Mouse (Mus musculus): ENCODE measurements at regions not wholly inside any gene's neighbourhood (a gene's known extent, or its start where the extent isn't known, plus 50 kb on each side); places are given as distances from the start of the nearest gene placed in this dataset.

DNA sequence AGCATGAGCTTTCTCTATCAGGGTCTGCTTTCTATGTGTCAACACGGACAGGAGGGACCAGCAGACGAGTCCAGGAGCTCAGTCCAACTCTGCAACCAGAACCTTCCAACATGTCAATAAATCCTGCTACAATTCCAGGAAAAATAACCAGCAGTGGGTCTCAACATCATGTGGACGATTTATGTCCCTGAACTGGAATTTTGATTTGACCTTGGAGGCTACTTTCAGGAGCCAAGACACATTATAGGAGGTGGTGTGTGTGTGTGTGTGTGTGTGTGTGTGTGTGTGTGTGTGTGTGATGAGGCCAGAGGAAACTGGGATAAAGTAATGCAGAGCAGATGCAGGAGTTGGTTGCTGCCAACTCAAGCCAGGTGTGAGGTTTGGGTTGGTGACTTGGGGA is 107.8 kb downstream of the Edn3 start:
- H3K27ac ChIP-seq: no peak overlapping the region
- DNase-seq: no peak
- intact Hi-C loops (cut with DNase I): no loop called here
- H3K4me3 ChIP-seq: no peak overlapping the region
- TF ChIP-seq CTCF (IDR thresholded peaks at IDR 0.05): no peak

DNA sequence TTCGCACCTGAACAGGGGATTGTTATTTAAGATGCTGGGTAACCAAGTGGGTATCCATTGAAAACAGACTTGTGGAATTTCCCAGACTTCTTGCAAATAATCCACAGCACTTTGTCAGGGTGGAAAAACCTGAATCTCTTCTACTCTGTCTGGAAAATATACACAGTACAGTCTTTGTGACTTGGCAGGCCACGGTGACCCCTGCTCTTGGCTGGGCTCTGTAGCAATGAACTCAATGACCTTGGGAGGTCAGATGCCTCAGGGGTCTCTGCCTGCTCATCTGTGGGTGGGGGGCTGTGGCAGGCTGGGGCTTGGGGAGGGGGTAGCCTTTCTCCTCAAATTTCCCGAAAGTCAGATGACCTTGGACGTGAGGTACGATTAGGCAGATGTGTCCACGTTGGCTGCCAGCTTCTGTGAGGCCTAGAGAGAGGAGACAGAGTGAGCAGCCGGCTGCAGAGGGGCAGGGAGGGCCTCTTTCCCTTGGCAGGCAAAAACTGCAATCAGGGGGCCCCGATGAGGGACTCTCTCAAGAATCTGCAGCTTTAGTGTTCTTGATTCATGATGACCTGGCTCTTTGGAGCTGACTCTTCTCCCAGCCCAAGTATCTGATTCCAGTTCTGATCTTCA is 108.4 kb downstream of the Edn3 start:
- intact Hi-C loops (cut with DNase I): no loop called here
- DNase-seq: peak; percentile 25
- H3K27ac ChIP-seq: 0 out of 2 replicates have a peak overlapping the region, but pooled peaks have one; percentile 16
- no peak overlapping the region for H3K4me3 ChIP-seq
- TF ChIP-seq CTCF (IDR thresholded peaks at IDR 0.05): no peak

DNA sequence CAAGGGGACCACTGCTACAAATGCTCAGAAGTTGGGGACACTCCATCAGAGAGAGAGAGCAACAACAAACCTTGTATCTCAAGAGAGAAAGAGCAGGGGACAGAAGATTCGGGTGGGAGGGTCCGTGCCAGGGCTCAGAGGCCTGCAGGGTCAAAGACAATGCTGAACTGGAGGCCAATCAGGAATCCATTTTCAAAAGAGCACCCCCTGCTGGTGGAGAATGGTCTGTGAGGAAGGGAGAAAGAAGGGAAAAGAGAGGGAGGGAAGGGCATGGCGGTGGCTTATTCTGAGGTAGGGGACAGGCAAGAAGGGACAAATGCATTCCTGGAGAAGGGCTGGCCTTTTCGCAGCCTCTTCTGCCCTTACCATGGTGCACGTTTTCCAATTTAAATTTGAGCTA is 109.9 kb downstream of the Edn3 start:
- no peak for DNase-seq
- peak; percentile 43 for TF ChIP-seq CTCF (IDR thresholded peaks at IDR 0.05)
- Histone ChIP-seq H3K27ac (no peak overlapping the region), H3K4me3 (no peak overlapping the region)
- intact Hi-C loops (cut with DNase I): no loop called here

DNA sequence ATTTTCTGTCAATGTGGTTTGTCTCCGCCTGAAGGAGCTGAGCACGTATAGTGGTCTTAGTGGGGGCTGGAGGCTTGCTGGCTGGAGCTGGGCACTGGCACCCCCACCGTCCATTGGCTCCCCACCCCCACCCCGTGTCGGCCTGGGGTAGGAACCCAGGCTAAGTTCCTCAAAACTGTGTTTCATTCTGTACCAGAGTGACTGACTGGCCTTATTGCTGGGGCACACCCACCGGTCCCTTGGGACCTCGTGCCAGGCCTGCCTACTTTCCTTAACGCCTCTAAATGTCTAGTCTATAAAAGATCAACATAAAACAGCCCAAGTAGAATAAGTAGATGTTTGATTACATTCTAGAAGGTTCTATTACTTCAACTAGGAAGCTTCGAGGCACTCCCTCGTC is 110.8 kb downstream of the Edn3 start:
- no peak overlapping the region for H3K27ac ChIP-seq
- intact Hi-C loops (cut with DNase I): no loop called here
- no peak overlapping the region for H3K4me3 ChIP-seq
- no peak for TF ChIP-seq CTCF (IDR thresholded peaks at IDR 0.05)
- no peak for DNase-seq

DNA sequence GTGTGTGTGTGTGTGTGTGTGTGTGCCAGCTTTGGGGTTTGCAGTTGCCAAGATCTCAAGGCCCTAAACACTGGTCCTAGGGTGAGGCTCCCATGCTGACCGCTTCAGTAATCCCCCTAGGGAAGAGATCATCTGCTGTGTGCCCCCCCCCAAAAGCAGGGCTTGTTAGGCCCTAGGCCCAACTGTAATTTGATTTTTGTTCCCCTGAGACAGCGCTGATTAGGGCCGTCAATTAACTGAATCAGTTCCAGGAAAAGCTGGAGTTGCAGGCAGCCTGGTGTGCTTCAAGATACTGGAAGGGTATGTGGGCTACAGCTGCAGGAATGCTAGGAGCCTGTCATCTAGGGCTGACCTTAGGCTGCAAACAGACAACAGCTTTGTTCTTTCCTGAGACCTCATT is 111.4 kb downstream of the Edn3 start:
- Histone ChIP-seq H3K4me3 (no peak overlapping the region), H3K27ac (no peak overlapping the region)
- TF ChIP-seq CTCF (IDR thresholded peaks at IDR 0.05): no peak
- intact Hi-C loops (cut with DNase I): no loop called here
- no peak for DNase-seq

DNA sequence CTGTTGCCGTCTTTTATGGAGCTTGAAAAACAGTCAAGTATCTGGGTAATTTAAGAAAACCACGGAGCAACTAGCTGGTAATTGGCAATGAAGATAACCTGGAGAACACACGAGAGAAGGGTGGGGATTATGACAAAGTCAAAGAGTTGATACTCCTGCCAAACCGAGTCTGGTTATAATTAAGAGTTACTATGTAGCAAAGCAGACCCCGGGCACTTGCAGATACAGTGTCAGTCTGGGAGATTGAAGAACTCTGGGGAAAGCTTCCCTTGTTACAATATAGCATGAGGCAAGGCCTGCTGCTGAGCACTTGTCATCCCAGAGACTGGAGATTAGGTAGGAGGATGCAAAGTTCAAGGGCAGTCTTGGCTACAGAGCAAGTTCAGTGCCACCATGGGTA is 116.5 kb downstream of the Edn3 start:
- no peak for TF ChIP-seq CTCF (IDR thresholded peaks at IDR 0.05)
- intact Hi-C loops (cut with DNase I): no loop called here
- H3K4me3 ChIP-seq: no peak overlapping the region

DNA sequence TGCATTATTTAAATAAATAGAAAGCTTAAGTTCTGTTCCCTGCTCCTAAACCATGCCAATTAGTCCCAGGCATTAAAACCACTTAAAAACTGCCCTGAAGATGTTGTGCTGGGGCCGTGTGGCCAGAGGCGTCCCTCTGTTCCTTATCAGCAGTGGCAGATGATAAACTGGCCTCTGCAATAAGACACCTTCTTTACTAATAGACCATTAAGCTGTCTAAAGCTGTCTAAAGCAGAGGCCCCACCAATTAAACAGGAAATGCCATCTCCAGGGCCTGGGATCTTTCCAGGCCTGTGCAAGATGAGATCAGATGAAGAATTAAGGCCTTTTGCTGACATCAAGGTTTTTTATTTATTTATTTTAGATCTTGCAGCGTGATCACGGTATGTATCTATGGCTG is 118.6 kb downstream of the Edn3 start:
- intact Hi-C loops (cut with DNase I): no loop called here
- no peak overlapping the region for H3K4me3 ChIP-seq

More for the DNA sequence above, 116.5 kb downstream of the Edn3 start:
- no peak for DNase-seq
- no peak overlapping the region for H3K27ac ChIP-seq

DNA sequence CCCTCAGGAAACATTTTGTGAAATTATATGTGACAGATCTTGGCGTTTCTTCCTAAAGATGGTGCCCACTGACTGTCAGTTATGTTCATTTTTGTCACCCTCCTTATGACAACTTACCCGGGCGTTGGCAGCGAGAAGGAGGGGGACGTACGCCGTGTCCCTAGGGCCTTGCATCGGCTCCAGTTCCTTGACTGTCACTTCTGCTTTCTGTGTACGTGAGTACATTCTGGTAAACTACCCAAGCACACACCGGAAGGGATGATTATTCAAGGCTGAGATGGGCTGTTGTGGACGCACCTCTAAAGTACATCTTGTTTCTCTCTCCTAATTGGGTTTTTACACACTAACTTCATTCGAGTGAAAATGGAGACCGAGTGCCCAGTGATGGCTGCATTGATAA is 120.2 kb downstream of the Edn3 start:
- TF ChIP-seq CTCF (IDR thresholded peaks at IDR 0.05): no peak
- intact Hi-C loops (cut with DNase I): no loop called here
- no peak for DNase-seq
- H3K27ac ChIP-seq: no peak overlapping the region
- H3K4me3 ChIP-seq: no peak overlapping the region

More for the DNA sequence above, 118.6 kb downstream of the Edn3 start:
- no peak for TF ChIP-seq CTCF (IDR thresholded peaks at IDR 0.05)
- no peak overlapping the region for H3K27ac ChIP-seq
- DNase-seq: no peak

DNA sequence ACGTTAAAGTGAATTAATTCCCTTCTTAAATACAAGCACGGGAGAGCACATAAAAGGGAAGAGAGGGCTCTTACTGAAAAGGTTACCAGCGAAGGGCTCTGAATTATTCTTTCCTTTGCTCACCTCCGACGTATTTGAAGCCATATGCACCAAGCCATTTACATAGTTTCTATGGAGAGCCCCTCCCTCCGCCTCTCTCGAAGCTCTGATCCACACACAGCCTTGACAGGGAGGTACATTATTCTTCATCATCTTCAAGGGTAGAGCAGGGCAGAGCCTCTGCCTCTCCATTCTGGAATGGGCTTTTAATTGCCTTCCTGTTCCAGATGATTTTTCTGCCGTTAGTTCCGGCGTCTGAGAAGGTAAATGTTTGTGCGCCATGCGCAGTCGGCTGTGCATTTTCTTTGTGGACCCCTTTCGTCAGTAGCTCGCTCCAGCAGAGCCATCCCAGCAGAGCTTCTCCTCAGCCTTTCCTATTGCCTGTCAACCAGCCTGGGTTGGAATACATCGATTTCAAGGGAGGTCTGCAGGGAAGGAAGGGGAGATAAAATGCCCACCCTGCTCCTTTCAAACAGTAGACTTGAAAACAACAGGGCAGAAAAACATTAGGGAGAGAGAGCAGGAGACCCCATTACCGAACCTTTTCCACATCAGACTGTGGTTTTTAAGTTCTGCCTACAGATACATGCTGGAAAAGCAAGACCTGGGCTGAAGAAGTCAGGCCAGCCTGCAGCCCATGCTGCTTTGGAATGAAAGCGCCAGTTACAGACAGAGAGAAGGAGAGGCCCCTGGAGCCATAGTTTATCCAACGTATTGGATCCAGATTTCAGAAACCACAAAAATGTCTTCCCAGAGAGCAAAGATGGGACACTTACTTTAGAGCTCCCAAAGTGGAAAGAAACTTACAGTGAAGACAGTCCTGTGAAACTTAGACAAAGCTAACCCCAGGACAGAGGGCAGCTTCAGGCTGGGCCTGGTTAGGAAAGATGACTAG is 124.1 kb downstream of the Edn3 start:
- Histone ChIP-seq H3K27ac (no peak overlapping the region), H3K4me3 (no peak overlapping the region)
- intact Hi-C loops (cut with DNase I): no loop called here
- no peak for TF ChIP-seq CTCF (IDR thresholded peaks at IDR 0.05)
- no peak for DNase-seq

DNA sequence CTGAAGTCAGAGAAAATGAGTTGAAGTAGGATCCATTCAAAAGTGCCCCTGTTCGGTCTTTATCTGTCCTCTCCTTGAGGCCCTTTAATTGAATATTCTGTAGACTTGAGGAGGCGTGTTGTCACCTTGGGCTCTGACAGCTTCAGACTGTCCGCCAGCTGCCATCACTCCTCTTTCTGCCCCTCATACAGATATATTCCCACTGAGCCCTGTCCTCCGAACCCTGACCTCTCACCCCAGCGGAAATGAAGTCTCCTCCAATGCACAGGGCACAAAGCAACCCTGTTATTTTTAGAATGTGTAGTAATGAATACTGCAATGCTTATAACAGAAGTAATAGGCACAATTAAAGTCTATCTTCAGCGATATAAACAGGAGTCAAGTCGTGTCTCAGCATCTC is 117.4 kb upstream of the Gm14444 start:
- Histone ChIP-seq H3K27ac (no peak overlapping the region), H3K4me3 (no peak overlapping the region)
- no peak for DNase-seq
- intact Hi-C loops (cut with DNase I): no loop called here
- no peak for TF ChIP-seq CTCF (IDR thresholded peaks at IDR 0.05)

DNA sequence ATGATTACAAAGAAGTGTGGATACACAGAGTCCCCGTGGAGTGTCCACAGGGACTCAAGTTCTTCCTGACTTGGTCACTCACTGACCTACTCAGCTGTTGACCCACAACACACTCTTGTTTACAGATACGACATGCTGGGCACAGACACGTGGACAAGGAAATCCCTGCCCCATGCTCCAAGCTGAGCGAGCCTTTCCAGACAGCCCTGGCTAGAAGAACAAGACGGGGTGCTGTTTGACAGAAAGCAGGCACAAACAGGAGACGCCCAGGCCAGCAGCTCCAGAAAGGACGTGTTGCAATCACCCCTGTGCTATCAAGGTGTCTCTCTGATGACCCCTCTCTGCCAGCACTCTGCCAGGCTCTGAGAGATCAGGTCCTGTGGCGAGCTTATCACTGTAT is 112.6 kb upstream of the Gm14444 start:
- no peak for TF ChIP-seq CTCF (IDR thresholded peaks at IDR 0.05)
- DNase-seq: peak; percentile 25
- intact Hi-C loops (cut with DNase I): no loop called here

DNA sequence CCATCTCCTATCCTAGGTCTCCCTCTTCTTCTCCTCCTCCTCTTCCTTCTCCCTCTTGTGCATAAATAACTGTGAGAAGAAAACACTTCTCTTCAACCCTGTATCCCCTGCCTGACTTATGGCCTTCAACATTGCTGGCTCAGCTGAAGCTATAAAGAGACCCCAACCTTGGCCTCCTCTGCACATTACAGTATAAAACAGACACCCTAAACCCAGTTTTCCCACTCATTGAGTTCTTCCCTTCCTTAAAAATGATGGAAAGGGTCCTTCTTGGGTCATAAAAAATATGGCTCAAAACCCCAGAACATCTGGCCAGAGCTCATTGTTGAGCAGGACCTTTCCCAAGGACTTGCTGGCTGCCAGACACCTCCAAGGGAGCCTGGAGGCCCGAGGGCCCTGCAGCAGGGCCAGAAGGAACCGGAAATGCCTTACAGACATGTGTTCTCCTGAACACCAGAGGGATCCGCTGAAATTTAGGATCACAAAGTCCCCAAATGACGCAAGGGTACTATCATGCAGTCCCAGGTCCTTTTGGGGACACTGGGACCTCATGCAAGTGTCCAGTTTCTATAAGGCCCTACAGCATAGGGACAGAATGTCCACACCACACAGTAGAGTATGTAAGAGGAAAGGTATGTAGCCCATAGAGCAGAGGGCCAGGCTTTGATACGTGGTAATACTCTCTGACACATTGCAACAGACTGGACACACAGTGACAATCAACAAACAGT is 109.9 kb upstream of the Gm14444 start:
- DNase-seq: no peak

More for the DNA sequence above, 112.6 kb upstream of the Gm14444 start:
- H3K4me3 ChIP-seq: no peak overlapping the region
- peak overlapping the region; percentile 43; the same call in 1 of the 2 replicates for H3K27ac ChIP-seq

DNA sequence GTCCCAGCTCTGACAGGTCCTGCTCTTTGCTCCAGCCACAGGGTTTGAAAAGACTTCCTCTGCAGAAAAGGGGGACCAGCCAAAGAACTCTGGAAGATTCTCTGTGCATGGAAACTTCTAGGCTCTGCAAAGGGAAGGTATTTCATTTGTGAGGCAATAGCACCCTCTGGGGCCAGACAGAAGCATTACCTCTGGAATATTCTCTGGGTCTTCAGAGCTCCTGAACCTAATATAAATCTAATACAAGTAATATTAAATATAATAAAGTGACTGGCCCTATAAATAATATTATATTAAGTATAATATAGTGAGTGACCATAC is 109.4 kb upstream of the Gm14444 start:
- DNase-seq: peak; percentile 47
- H3K27ac ChIP-seq: 0 out of 2 replicates have a peak overlapping the region, but pooled peaks have one; percentile 38

More for the DNA sequence above, 109.9 kb upstream of the Gm14444 start:
- Histone ChIP-seq H3K4me3 (no peak overlapping the region), H3K27ac (peak overlapping the region; percentile 38)
- TF ChIP-seq CTCF (IDR thresholded peaks at IDR 0.05): no peak
- intact Hi-C loops (cut with DNase I): loop anchor here (2.0 to 10.0 kb wide), 4 partner anchors 41 to 1345 kb away; no protein-coding TSS in a partner anchor

More for the DNA sequence above, 109.4 kb upstream of the Gm14444 start:
- TF ChIP-seq CTCF (IDR thresholded peaks at IDR 0.05): peak; percentile 82
- no peak overlapping the region for H3K4me3 ChIP-seq
- intact Hi-C loops (cut with DNase I): loop anchor here (2.0 to 10.0 kb wide), 4 partner anchors 42 to 1346 kb away; no protein-coding TSS in a partner anchor
